ENCODE assay signal across 8 mouse cellular contexts in the genomic region with DNA sequence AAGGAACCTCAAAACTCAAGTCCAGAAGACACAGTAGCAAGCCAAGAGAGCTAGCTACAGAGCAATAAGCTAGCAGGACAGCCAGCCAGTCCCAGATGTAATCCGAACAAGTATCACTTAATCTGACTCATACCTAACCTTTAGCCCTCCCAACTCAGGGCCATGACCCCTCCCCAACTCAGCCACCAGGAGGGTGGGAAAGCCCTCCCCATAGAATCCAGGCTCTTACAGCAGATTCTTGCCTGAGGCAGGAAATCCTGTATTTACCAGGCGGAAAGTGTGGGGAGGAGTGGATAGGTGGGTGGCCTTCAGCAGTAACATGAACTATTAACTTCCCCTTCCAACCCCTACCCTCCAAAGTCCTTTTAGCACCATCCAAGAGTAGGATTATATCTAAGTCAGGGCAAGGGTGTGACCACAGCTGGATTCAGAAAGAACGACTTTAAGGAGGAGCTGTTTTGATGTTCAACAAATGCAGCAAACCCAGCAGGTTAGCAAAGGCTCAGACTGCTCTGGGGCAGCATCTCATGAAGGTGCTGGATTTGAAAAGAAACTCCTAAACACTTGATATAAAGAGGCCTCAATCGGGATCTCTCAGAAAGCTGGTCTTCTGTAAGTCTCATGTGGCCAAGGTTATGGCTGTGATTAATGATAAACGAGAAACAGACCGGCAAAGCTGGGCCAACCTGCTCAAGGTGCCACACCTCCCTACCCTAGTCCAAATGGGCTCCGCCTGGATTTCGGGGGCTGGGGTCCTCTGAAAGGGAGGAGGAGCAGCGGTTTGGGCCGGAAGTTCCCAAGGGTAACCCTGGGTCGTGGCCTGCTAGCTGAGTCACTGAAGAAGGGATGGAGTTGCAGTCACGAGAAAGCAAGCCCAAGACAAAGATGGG. TPM values are rescaled to one million over a fixed set of nuclear protein-coding genes. Genes with fewer than 3 reads are reported as not detected.
A peak's percentile ranks its signal among the peaks of the same experiment; 100 is the strongest.
DNase-seq lines count a peak whose midpoint lies in the region; ATAC-seq and TF ChIP-seq lines count a peak whose summit lies in the region.

Gene Rnd2, plus strand, starts transcription at position 789 of the 890 bp plus-strand sequence.

- H3K27ac ChIP-seq in heart, adult 2 months: peak within 1 kb of the TSS; percentile 88
- peak within 1 kb of the TSS; percentile 82 for H3K27ac ChIP-seq in MEL (ENCODE audit: control insufficient read depth, low read depth, low read length)
- H3K27ac ChIP-seq in forebrain, embryonic 14.5 days (ENCODE audit: low read depth, low read length): peak within 1 kb of the TSS; percentile 84
- H3K27ac ChIP-seq in kidney, postnatal 0 days: peak within 1 kb of the TSS; percentile 88
- H3K27ac ChIP-seq in lung, embryonic 14.5 days (ENCODE audit: low read depth): peak within 1 kb of the TSS; percentile 79

- H3K27me3 ChIP-seq in heart, adult 2 months (ENCODE audit: control insufficient read depth, insufficient read depth, low read length): no peaks in the 10 kb centered on the region
- no peaks in the 10 kb centered on the region for H3K27me3 ChIP-seq in MEL (ENCODE audit: control insufficient read depth in 1 of 2, insufficient read depth in 2 of 2, low read length in 2 of 2)
- no peaks in the 10 kb centered on the region for H3K27me3 ChIP-seq in forebrain, embryonic 14.5 days (replicated peaks; ENCODE audit: control insufficient read depth, insufficient read depth, low read length)
- no peaks in the 10 kb centered on the region for H3K27me3 ChIP-seq in kidney, postnatal 0 days (ENCODE audit: insufficient read depth, low read length)
- H3K27me3 ChIP-seq in lung, embryonic 14.5 days (ENCODE audit: insufficient read depth, low read length): no peaks in the 10 kb centered on the region

- TF ChIP-seq POLR2A in heart, adult 2 months (IDR thresholded peaks at IDR 0.05; ENCODE audit: insufficient read depth, low read depth, low read length): no peak
- no peak for TF ChIP-seq POLR2A in MEL (IDR thresholded peaks at IDR 0.05; ENCODE audit: control insufficient read depth in 1 of 2, insufficient read depth in 1 of 2, low read depth in 1 of 2, low read length in 2 of 2, poor library complexity in 1 of 2)

- TF ChIP-seq RAD21 in MEL (IDR thresholded peaks at IDR 0.05; ENCODE audit: low read depth, low read length): no peak

- TF ChIP-seq EP300 in heart, adult 2 months (IDR thresholded peaks at IDR 0.05; ENCODE audit: insufficient read depth, low read depth, low read length): no peak
- peak; percentile 12 to 21; a peak in 2 of 4 replicates for TF ChIP-seq EP300 in MEL (IDR thresholded peaks at IDR 0.05; ENCODE audit: low read depth in 1 of 2, low read length in 2 of 2)

- H3K4me2 ChIP-seq in forebrain, embryonic 14.5 days (ENCODE audit: low read length): peak within 1 kb of the TSS; percentile 76
- peak within 1 kb of the TSS; percentile 97 for H3K4me2 ChIP-seq in kidney, postnatal 0 days (ENCODE audit: low read length)
- H3K4me2 ChIP-seq in lung, embryonic 14.5 days: peak within 1 kb of the TSS; percentile 97

- peaks cover 3% of the 10 kb centered on the region for H3K4me1 ChIP-seq in heart, adult 2 months (ENCODE audit: control insufficient read depth, insufficient read depth, low read length)
- H3K4me1 ChIP-seq in MEL (ENCODE audit: control insufficient read depth in 1 of 2, insufficient read depth in 2 of 2, low read length in 2 of 2): peaks cover 12 to 33% of the 10 kb centered on the region in 2 experiments
- peaks cover 37% of the 10 kb centered on the region for H3K4me1 ChIP-seq in forebrain, embryonic 14.5 days (ENCODE audit: control insufficient read depth, insufficient read depth, low read length)
- H3K4me1 ChIP-seq in kidney, postnatal 0 days (replicated peaks; ENCODE audit: insufficient read depth, low read length): peaks cover 24% of the 10 kb centered on the region
- H3K4me1 ChIP-seq in lung, embryonic 14.5 days (ENCODE audit: insufficient read depth): peaks cover 5% of the 10 kb centered on the region; the same call in 1 of the 2 replicates

- no peak for ATAC-seq in forebrain, embryonic 14.5 days
- ATAC-seq in kidney, postnatal 0 days (replicated peaks; ENCODE audit: low FRiP score, low read depth): peak; percentile 18; the same call in 1 of the 2 replicates
- ATAC-seq in lung, embryonic 14.5 days (ENCODE audit: insufficient read depth): peak; percentile 7; the same call in 1 of the 2 replicates

- no peak for DNase-seq in heart, adult 2 months
- DNase-seq in heart, postnatal 14 days: no peak
- peak; percentile 85 for DNase-seq in MEL (ENCODE audit: low read depth, low spot score)
- DNase-seq in forebrain, embryonic 14.5 days (ENCODE audit: low spot score): no peak
- peak; percentile 49 for DNase-seq in kidney, postnatal 0 days (ENCODE audit: low spot score)
- DNase-seq in lung, embryonic 14.5 days: peak; percentile 59
- DNase-seq in yolk sac, embryonic 10.5 days (ENCODE audit: low spot score): peak; percentile 80
- DNase-seq in right cerebral cortex, postnatal 25 days: no peak

- H3K9ac ChIP-seq in heart, adult 2 months (ENCODE audit: low read depth, low read length): peak within 1 kb of the TSS; percentile 82
- peak within 1 kb of the TSS; percentile 78 for H3K9ac ChIP-seq in MEL (ENCODE audit: control insufficient read depth, low read depth, low read length, poor library complexity, severe bottlenecking)
- peak within 1 kb of the TSS; percentile 79 for H3K9ac ChIP-seq in forebrain, embryonic 14.5 days (ENCODE audit: low read length)
- H3K9ac ChIP-seq in kidney, postnatal 0 days (ENCODE audit: low read depth, low read length): peak within 1 kb of the TSS; percentile 78
- peak within 1 kb of the TSS; percentile 62 for H3K9ac ChIP-seq in lung, embryonic 14.5 days

- intact Hi-C loops in heart, adult 2 months (cut with DNase I): loop anchor here (2.0 to 5.0 kb wide), 2 partner anchors 16 to 88 kb away; partner anchors contain the start of genes Brca1, Ifi35 and Nbr1
- intact Hi-C loops in heart, postnatal 14 days (cut with DNase I): loop anchor here (2.0 to 5.0 kb wide), 2 partner anchors 16 to 88 kb away; partner anchors contain the start of genes Brca1, Ifi35 and Nbr1

- no peak for TF ChIP-seq CTCF in heart, adult 2 months (IDR thresholded peaks at IDR 0.05)
- TF ChIP-seq CTCF in MEL (IDR thresholded peaks at IDR 0.05 in 2 of 3, conservative IDR thresholded peaks at IDR 0.05 in 1 of 3; ENCODE audit: control insufficient read depth in 1 of 3, insufficient read depth in 1 of 3, low read depth in 2 of 3, low read length in 3 of 3, poor library complexity in 1 of 3, severe bottlenecking in 1 of 3): no peak
- TF ChIP-seq CTCF in kidney, postnatal 0 days (IDR thresholded peaks at IDR 0.05; ENCODE audit: low read depth): no peak
- no peak for TF ChIP-seq CTCF in lung, embryonic 14.5 days (IDR thresholded peaks at IDR 0.05; ENCODE audit: low read depth)

- WGBS in heart, adult 2 months: 16% methylated on average over 12 of the region's 12 CpGs
- WGBS in forebrain, embryonic 14.5 days: 17% methylated on average over 12 of the region's 12 CpGs
- WGBS in kidney, postnatal 0 days: 8% methylated on average over 12 of the region's 12 CpGs
- 13% methylated on average over 12 of the region's 12 CpGs for WGBS in lung, embryonic 14.5 days

- H3K9me3 ChIP-seq in MEL (replicated peaks; ENCODE audit: insufficient read depth, low read length): no peaks in the 10 kb centered on the region
- H3K9me3 ChIP-seq in forebrain, embryonic 14.5 days (replicated peaks; ENCODE audit: control insufficient read depth, low read length): no peaks in the 10 kb centered on the region
- H3K9me3 ChIP-seq in kidney, postnatal 0 days (replicated peaks; ENCODE audit: low read length): no peaks in the 10 kb centered on the region
- H3K9me3 ChIP-seq in lung, embryonic 14.5 days (ENCODE audit: low read depth, low read length): no peaks in the 10 kb centered on the region

- no peaks in the 10 kb centered on the region for H3K79me2 ChIP-seq in heart, adult 2 months (replicated peaks; ENCODE audit: control insufficient read depth, insufficient read depth, low read length)
- H3K79me2 ChIP-seq in MEL (ENCODE audit: control insufficient read depth, insufficient read depth, low read length, poor library complexity): peaks cover 6% of the 10 kb centered on the region; the same call in 1 of the 2 replicates

- no peaks in the 10 kb centered on the region for H3K36me3 ChIP-seq in heart, adult 2 months (ENCODE audit: control insufficient read depth, insufficient read depth, low read length)
- H3K36me3 ChIP-seq in MEL (ENCODE audit: control insufficient read depth in 1 of 2, insufficient read depth in 2 of 2, low read length in 2 of 2): peaks cover 0 to 27% of the 10 kb centered on the region in 2 experiments; a peak in 3 of 4 replicates
- peaks cover 36% of the 10 kb centered on the region for H3K36me3 ChIP-seq in forebrain, embryonic 14.5 days (ENCODE audit: control insufficient read depth, insufficient read depth, low read length)
- H3K36me3 ChIP-seq in kidney, postnatal 0 days (ENCODE audit: insufficient read depth, low read length): peaks cover 9% of the 10 kb centered on the region
- H3K36me3 ChIP-seq in lung, embryonic 14.5 days (ENCODE audit: insufficient read depth): peaks cover 22% of the 10 kb centered on the region; the same call in 1 of the 2 replicates

- peak within 1 kb of the TSS; percentile 82 for H3K4me3 ChIP-seq in heart, adult 2 months
- peak within 1 kb of the TSS; percentile 70 to 82 for H3K4me3 ChIP-seq in MEL (ENCODE audit: control insufficient read depth in 1 of 2, insufficient read depth in 1 of 2, low read depth in 2 of 2, low read length in 2 of 2)
- peak within 1 kb of the TSS; percentile 90 for H3K4me3 ChIP-seq in forebrain, embryonic 14.5 days (ENCODE audit: low read depth, low read length)
- peak within 1 kb of the TSS; percentile 83 for H3K4me3 ChIP-seq in kidney, postnatal 0 days (replicated peaks; ENCODE audit: low read depth, low read length)
- H3K4me3 ChIP-seq in lung, embryonic 14.5 days (ENCODE audit: low read depth, low read length): peak within 1 kb of the TSS; percentile 74

TF ChIP-seq in MEL, 35 proteins besides CTCF, POLR2A, EP300 and RAD21 (continues in another document):
- TF ChIP-seq ELF1 (IDR thresholded peaks at IDR 0.05; ENCODE audit: low read depth, low read length) (no peak), MAX (IDR thresholded peaks at IDR 0.05; ENCODE audit: low read length) (no peak; the same call in 1 of the 2 replicates), KAT2A (conservative IDR thresholded peaks at IDR 0.05; ENCODE audit: low read depth, low read length) (no peak), POLR2AphosphoS2 (IDR thresholded peaks at IDR 0.05; ENCODE audit: low read length) (no peak)

RNA-seq across cellular contexts. Expression of gene Rnd2, which starts in this region (rescaled TPM):
- total RNA-seq in heart, adult 2 months (2021): 1 to 10 TPM; 6.5 to 8.0 TPM
- polyA plus RNA-seq in heart, adult 2 months (2012; rRNA removed): 5.8 and 9.8 TPM in 2 replicates
- total RNA-seq in heart, postnatal 14 days (2021): 1 to 10 TPM; 5.9 to 6.7 TPM
- total RNA-seq in MEL (2012; rRNA removed): 4.2 and 6.4 TPM in 2 replicates
- 10 to 100 TPM in 1 of 2 experiments, not detected in 1; 18.6 TPM for polyA plus RNA-seq in MEL (2012; ENCODE audit: insufficient read depth in 1 of 2, insufficient read length in 2 of 2, low read depth in 1 of 2, low replicate concordance in 2 of 2, missing spikeins in 1 of 2)
- polyA plus RNA-seq in forebrain, embryonic 14.5 days (2014; fragmentation: Nextera tagmentation; extraction: Ambion mirVana): 98.7 and 131 TPM in 2 replicates
- polyA plus RNA-seq in kidney, postnatal 0 days (2015; fragmentation: Nextera tagmentation; extraction: Ambion mirVana): 10.3 and 11.1 TPM in 2 replicates
- 4.7 and 5.6 TPM in 2 replicates for polyA plus RNA-seq in lung, embryonic 14.5 days (2014; fragmentation: Nextera tagmentation; extraction: Ambion mirVana)

Comparison
In these comparisons a context has a peak if more than half of its experiments do, and no peak if none do; other contexts are left out.
1. DNase-seq: peak in MEL (single experiment), kidney, postnatal 0 days (single experiment), lung, embryonic 14.5 days (single experiment) and yolk sac, embryonic 10.5 days (single experiment); none in heart, adult 2 months (0 of 2), heart, postnatal 14 days (0 of 2), forebrain, embryonic 14.5 days (single experiment) and right cerebral cortex, postnatal 25 days (single experiment).
2. Peak in every context shown above with its lines, with median percentiles within 50 percentile points of each other: H3K27ac ChIP-seq, H3K4me3 ChIP-seq, H3K9ac ChIP-seq and H3K4me2 ChIP-seq.